Mouse (Mus musculus) right cerebral cortex, postnatal 10 days (tissue): ENCODE data around the gene 2310034G01Rik.
A peak's percentile ranks its signal among the peaks of the same experiment; 100 is the strongest.

Experiments used
- DNase-seq, 2 experiments: peaks; one replicate each; pipeline ENCODE4 v3.0.0; 2021; ENCODE audit warnings: low spot score in 2 of 2

The 2310034G01Rik gene

GRCm38 (mm10) chr19:46350168-46350932 is at the start of gene 2310034G01Rik:
Gene 2310034G01Rik, minus strand, starts transcription at chr19:46350302.
- DNase-seq = peak in 1 of 2 experiments; percentile 37

GRCm38 (mm10) chr19:46399886-46400285 is 49.8 kb upstream of the 2310034G01Rik start:
- peak in 1 of 2 experiments; percentile 43 for DNase-seq

DNA sequence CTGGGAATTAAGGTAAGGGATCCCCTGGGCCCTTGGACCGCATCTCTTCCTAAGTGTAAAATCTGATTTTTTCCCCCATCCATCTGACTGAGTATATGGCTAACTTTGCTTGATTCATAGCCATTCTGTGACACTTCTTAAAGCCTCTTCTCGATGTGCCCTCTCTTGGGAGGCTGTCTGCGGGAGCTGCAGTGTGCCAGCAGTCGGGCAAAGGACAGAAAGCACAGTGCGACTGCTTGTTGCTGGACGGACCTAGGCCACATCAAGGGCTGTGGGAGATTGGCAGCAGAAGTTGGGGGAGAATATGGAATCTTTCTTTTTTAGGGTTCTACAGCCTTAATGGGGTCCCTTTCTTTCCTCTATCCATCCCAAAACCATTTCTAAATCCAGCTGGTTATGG is 49.3 kb upstream of the 2310034G01Rik start:
- DNase-seq = no peak

- DNase-seq = no peak
Observed at GRCm38 (mm10) chr19:46398401-46398800, 48.3 kb upstream of the 2310034G01Rik start.

- no peak for DNase-seq
Observed at GRCm38 (mm10) chr19:46397436-46398001, 47.4 kb upstream of the 2310034G01Rik start.

GRCm38 (mm10) chr19:46396686-46397435 is 46.8 kb upstream of the 2310034G01Rik start, which contains the start of gene Sufu:
Gene Sufu, plus strand, starts transcription at chr19:46396896.
- peak; percentile 99 for DNase-seq

- no peak for DNase-seq
Observed at GRCm38 (mm10) chr19:46396109-46396508, 46.0 kb upstream of the 2310034G01Rik start.

GRCm38 (mm10) chr19:46395109-46396009 is 45.3 kb upstream of the 2310034G01Rik start, which contains the start of gene Actr1a:
Gene Actr1a, minus strand, starts transcription at chr19:46395748.
- peak; percentile 98 to 99 for DNase-seq

GRCm38 (mm10) chr19:46394712-46395108 is 44.6 kb upstream of the 2310034G01Rik start:
- DNase-seq = no peak

DNA sequence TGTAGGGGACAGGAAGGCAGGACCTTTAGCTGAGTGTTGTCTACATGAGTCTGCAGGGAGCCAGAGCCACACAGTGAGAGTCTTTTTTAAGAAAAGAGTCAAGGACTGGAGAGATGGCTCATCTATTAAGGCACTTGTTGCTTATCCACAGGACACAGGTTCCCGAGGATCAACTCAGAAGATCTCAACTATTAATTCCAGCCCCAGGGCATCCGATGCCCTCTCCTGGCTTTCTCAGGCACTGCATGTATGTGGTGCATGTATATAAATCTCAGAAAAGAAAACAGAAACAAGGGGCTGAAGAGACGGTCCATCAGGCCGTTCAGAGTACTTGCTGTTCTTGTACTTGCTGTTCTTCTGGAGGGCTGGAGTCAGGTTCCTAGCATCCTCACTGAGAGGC is 41.9 kb upstream of the 2310034G01Rik start:
- peak in 1 of 2 experiments; percentile 38 for DNase-seq

GRCm38 (mm10) chr19:46389872-46390271 is 39.8 kb upstream of the 2310034G01Rik start:
- no peak for DNase-seq

DNA sequence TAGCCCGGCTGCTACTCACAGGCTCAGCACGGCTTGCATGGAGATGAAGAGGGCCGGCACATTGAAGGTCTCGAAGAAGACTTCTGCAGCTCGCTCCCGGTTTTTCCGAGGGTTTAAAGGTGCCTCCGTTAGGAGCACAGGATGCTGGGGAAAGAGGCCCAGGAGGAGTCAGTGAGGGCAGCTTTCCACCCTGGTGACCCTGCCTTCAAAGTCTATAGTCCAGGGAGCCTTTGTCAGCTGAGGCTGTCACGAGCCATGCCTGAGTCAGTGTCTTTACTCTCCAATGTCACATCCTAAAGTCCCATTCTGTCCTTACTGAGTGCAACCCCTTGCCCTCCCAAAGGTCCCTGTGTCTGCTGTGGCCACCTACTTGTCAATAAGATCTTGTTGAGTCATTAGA is 32.2 kb upstream of the 2310034G01Rik start:
- DNase-seq = peak in 1 of 2 experiments; percentile 23

GRCm38 (mm10) chr19:46375891-46376290 is 25.8 kb upstream of the 2310034G01Rik start:
- DNase-seq = no peak

- DNase-seq = peak; percentile 76 to 84
Observed at GRCm38 (mm10) chr19:46375489-46375888, 25.4 kb upstream of the 2310034G01Rik start.

DNA sequence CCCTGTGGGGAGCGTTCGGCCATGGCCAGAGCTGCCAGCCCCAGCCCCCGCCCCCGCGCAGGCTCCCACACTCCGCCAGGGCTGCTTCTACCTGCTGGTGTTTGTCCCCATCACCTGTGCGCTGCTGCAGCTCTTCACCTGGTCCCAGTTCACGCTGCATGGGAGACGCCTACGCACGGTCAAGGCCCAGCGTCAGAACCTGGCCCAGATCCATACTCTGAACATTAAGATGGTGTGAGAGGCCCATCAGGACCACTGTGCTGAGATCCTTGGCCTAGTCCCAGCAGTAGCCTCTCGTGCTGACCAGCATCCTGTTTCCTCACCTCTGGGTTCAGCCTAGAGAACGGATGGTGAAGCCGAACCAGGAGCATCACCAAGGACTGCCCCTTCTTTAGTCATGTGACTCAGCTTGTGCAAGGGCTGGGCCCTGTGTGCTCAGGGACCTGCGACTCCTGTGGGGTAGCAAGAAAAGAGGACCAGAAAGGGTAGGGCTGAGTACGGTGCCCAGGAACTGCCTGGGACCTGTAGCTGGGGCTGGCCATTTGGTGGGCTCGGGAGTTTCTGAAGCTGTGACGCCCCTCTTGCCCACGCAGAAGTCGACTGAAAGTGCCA is 24.5 kb upstream of the 2310034G01Rik start:
- peak in 1 of 2 experiments; percentile 36 for DNase-seq

GRCm38 (mm10) chr19:46369204-46369603 is 19.1 kb upstream of the 2310034G01Rik start:
- DNase-seq = peak; percentile 66 to 73

DNA sequence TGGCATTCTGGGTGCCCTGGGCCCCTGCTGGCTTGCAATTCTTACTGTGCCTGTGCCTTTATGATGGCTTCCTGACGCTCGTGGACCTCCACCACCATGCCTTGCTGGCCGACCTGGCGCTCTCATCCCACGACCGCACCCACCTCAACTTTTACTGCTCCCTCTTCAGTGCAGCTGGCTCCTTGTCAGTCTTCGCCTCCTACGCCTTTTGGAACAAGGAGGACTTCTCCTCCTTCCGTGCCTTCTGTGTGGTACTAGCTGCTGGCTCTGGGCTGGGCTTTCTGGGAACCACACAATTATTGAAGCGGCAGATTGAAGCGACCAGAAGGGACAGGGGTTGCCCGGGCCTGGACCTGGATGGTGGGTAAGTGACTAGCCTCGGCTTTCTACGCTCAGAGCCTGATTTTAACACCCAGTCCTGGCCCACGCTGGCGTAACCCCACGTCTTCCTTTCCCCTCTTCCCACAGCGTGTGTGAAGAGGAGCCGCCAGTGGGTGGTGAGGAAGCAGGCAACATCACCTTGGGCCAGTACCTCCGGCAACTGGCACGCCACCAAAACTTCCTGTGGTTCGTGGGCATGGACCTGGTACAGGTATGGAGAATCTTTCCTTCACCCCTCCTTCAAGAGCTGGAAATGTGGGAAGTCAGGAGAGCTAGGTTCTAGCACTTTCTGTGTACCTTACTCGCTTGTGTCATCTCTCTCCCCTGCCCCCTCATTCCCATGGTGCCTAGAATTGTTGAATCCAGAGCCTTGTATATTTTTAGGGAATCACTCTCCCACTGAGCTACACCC is 17.9 kb upstream of the 2310034G01Rik start:
- DNase-seq = peak in 1 of 2 experiments; percentile 47

GRCm38 (mm10) chr19:46363294-46364009 is 13.3 kb upstream of the 2310034G01Rik start:
- no peak for DNase-seq

DNA sequence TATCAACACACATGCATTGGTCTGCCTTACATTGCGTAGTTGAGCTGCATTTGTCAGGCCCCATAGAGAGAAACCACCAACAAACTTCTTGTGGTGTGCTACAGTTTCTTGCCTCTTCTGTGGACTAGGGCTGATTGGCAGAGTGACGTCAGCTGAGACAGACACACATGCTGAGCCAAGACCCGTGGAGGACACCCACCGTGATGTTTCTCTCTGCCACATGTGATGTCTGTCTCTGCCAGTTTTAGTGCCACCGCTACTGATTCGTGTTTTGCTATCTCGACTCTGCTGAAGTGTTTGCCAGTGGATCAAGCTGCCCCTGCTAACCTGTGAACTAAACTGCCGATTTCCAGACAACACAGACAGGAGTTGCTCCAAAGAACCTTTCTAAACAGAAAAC is 12.0 kb upstream of the 2310034G01Rik start:
- no peak for DNase-seq
